Mouse (Mus musculus) G1E (cell line): ENCODE results near the gene Cacna1c. TPM values are rescaled to one million over a fixed set of nuclear protein-coding genes. Genes with fewer than 3 reads are reported as not detected.

Experiments used
- ATAC-seq: 2 replicates; pipeline ENCODE4 v1.8.0; 2016; ENCODE audit warnings: mild to moderate bottlenecking; ENCODE audit not compliant: insufficient number of reproducible peaks, poor library complexity, low FRiP score, severe bottlenecking; ENCODE audit errors: extremely low read depth
- DNase-seq: peaks from one replicate; pipeline ENCODE4 v3.0.0; 2012; ENCODE audit warnings: low spot score
- H3K27me3 ChIP-seq: 2 replicates; pipeline ENCODE4 v1.6.1; 2012; ENCODE audit warnings: mild to moderate bottlenecking, low read length, inconsistent platforms; ENCODE audit not compliant: insufficient read depth
- H3K36me3 ChIP-seq: replicated peaks from 2 replicates; pipeline ENCODE3; 2012; ENCODE audit warnings: mild to moderate bottlenecking, inconsistent platforms
- H3K4me1 ChIP-seq: 2 replicates; pipeline ENCODE4 v1.6.1; 2012; ENCODE audit warnings: low read depth, low read length, inconsistent platforms, mixed read lengths; ENCODE audit not compliant: insufficient read depth
- H3K4me3 ChIP-seq: 2 replicates; pipeline ENCODE4 v1.5.1; 2012; ENCODE audit warnings: low read depth, mild to moderate bottlenecking, inconsistent platforms, low read length, moderate library complexity, mixed read lengths
- H3K9me3 ChIP-seq: replicated peaks from 2 replicates; pipeline ENCODE4 v1.6.1; 2012; ENCODE audit warnings: inconsistent platforms
- CTCF ChIP-seq: IDR thresholded peaks from 2 replicates; pipeline ENCODE4 v1.5.1; 2012; ENCODE audit warnings: low read depth, low read length, inconsistent platforms, mixed read lengths
- GATA1 ChIP-seq: IDR thresholded peaks from 2 replicates; pipeline ENCODE4 v1.6.1; 2012; ENCODE audit warnings: borderline replicate concordance, low read length, inconsistent platforms, mixed read lengths
- GATA2 ChIP-seq: IDR thresholded peaks from 2 replicates; pipeline ENCODE4 v1.6.1; 2012; ENCODE audit warnings: low read depth, low read length, inconsistent platforms, borderline replicate concordance
- POLR2AphosphoS5 ChIP-seq: IDR thresholded peaks from 2 replicates; pipeline ENCODE4 v1.6.1; 2012; ENCODE audit warnings: low read depth, low read length, inconsistent platforms; ENCODE audit not compliant: insufficient replicate concordance
- TAL1 ChIP-seq: conservative IDR thresholded peaks from 2 replicates; pipeline ENCODE4 v1.6.1; 2012; ENCODE audit warnings: low read depth, low read length, inconsistent platforms, mixed read lengths
- polyA plus RNA-seq: library from polyadenylated mRNA; stranded (reverse); fragments of >175 nt; gene quantifications from 2 replicates; pipeline ENCODE4 v1.2.3, GENCODE M21; 2012
- total RNA-seq, 2 experiments: library from RNA; stranded (forward) in 1 of 2; stranded (reverse) in 1 of 2; fragments of 200-1000 nt in 1 of 2; fragments of >200 nt in 1 of 2; fragmentation: Nextera tagmentation in 1 of 2; gene quantifications; 2 replicates each; pipeline ENCODE4 v1.2.3; 2014 to 2017

Gene Cacna1c
- total and polyA plus RNA-seq, 3 experiments: 0.11 TPM; not detected in 2

- Histone ChIP-seq H3K4me1 (no peaks in the 10 kb centered on the region), H3K4me3 (no peak overlapping the region), H3K9me3 (peaks cover 45% of the 10 kb centered on the region), H3K27me3 (no peaks in the 10 kb centered on the region), H3K36me3 (no peaks in the 10 kb centered on the region)
- no peak for TF ChIP-seq CTCF
- no peak for TF ChIP-seq POLR2AphosphoS5
- TF ChIP-seq TAL1: no peak
- TF ChIP-seq GATA2: no peak
- ATAC-seq (no peak), DNase-seq (no peak)
These were observed 554.4 kb downstream of the Cacna1c start for GRCm38 (mm10) chr6:118641671-118642325.

DNA sequence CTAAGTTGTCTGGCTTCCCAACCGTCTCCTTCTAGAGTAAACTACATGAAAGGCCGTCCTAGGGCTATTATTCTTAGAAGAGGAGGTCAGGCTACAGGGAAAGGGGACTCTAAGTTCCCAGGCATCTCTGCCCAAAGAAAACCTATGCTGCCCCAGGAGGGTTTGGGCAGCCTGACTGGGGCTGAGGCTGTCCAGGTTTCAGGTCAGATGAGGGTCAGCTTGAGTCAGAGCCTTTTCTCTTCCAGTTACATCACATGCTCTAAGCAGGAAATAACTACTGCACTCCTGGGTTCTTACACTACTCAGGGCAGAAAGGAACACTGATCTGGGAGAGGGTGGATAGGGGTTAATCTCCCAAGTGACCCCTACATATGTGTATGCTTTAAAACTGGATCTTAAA is 556.4 kb downstream of the Cacna1c start:
- ATAC-seq: no peak

DNA sequence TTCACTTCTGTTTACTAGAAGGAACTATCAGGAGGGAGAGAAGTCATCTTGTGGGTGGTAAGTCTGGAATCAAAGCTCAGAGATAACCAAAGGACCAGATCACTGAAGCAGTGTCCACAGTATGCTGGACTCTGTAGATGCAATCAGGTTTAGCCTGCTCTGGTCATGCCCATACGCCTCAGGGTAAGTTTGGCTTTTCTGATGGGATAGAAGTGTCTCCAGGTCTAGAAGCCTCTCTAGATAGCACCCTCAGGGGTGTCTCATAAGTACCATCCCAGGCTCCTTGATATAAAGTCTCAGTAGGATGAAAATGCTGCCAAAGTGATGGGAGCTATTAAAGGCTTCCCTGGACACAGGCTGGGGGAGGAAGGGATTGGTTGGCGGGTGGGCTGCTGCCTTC is 557.3 kb downstream of the Cacna1c start:
- H3K4me1 ChIP-seq: no peaks in the 10 kb centered on the region
- ATAC-seq: no peak
- peaks cover 34% of the 10 kb centered on the region for H3K9me3 ChIP-seq
- H3K4me3 ChIP-seq: no peak overlapping the region
- H3K36me3 ChIP-seq: no peaks in the 10 kb centered on the region
- no peak for DNase-seq
- no peak for TF ChIP-seq GATA2
- no peak for TF ChIP-seq TAL1
- no peak for TF ChIP-seq GATA1
- no peak for TF ChIP-seq CTCF
- no peak for TF ChIP-seq POLR2AphosphoS5
- H3K27me3 ChIP-seq: no peaks in the 10 kb centered on the region

More for the DNA sequence above, 556.4 kb downstream of the Cacna1c start:
- H3K36me3 ChIP-seq: no peaks in the 10 kb centered on the region
- DNase-seq: no peak
- no peaks in the 10 kb centered on the region for H3K4me1 ChIP-seq
- peaks cover 35% of the 10 kb centered on the region for H3K9me3 ChIP-seq
- TF ChIP-seq TAL1: no peak
- no peak for TF ChIP-seq CTCF
- TF ChIP-seq GATA1: no peak
- no peak for TF ChIP-seq POLR2AphosphoS5
- H3K4me3 ChIP-seq: no peak overlapping the region
- no peaks in the 10 kb centered on the region for H3K27me3 ChIP-seq

GRCm38 (mm10) chr6:118632491-118632890 is 563.7 kb downstream of the Cacna1c start:
- no peaks in the 10 kb centered on the region for H3K4me1 ChIP-seq
- DNase-seq (no peak), ATAC-seq (no peak)
- TF ChIP-seq GATA2: no peak
- TF ChIP-seq POLR2AphosphoS5: no peak
- no peak for TF ChIP-seq TAL1
- TF ChIP-seq CTCF: no peak
- no peak for TF ChIP-seq GATA1
- H3K36me3 ChIP-seq: no peaks in the 10 kb centered on the region
- peaks cover 45% of the 10 kb centered on the region for H3K9me3 ChIP-seq
- H3K4me3 ChIP-seq: no peak overlapping the region
- no peaks in the 10 kb centered on the region for H3K27me3 ChIP-seq

DNA sequence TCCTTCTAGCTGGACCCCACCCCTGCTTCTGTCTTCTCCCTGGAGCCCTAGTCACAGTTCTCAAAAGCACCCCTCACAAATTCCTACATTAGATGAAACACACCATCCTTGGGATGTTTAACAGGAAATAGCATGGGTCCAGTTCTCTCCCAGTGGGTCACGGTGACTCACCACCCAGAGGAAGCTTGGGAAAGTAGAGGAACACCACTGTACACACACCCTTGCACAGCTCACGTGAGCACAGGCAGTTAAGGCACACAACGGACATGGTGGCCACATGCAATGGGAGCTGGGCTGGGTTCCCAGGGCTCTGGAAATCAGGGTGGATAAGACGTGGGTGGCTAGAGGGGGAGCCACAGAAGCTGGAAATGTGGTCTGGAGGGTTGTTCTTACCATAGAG is 566.2 kb downstream of the Cacna1c start:
- TF ChIP-seq CTCF (no peak), TAL1 (no peak), GATA1 (no peak), GATA2 (no peak), POLR2AphosphoS5 (no peak)
- H3K9me3 ChIP-seq: peaks cover 48% of the 10 kb centered on the region
- no peaks in the 10 kb centered on the region for H3K27me3 ChIP-seq
- no peak overlapping the region for H3K4me3 ChIP-seq
- DNase-seq: no peak
- no peaks in the 10 kb centered on the region for H3K36me3 ChIP-seq
- ATAC-seq: no peak
- no peaks in the 10 kb centered on the region for H3K4me1 ChIP-seq

DNA sequence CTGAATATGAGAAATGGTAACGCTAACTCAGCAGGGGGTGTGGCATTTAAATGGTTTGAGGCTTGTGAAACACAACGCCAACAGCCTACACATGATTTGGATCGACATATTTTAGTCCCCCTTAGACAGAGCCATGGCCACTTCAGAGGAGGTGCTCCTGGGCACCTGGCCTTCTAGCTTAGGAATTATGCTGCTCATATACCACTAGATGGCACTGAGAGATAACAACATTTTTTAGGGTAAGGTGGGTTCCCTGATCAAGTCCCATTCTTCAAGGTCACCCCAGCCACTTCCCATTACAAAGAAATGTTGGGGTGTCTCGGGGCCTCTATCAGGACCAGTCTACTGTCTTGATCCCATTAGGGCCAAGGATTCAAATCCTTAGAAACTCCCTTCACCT is 570.0 kb downstream of the Cacna1c start:
- H3K4me1 ChIP-seq: no peaks in the 10 kb centered on the region
- DNase-seq (no peak), ATAC-seq (no peak)
- TF ChIP-seq POLR2AphosphoS5: no peak
- TF ChIP-seq TAL1: no peak
- TF ChIP-seq GATA1: no peak
- peaks cover 39% of the 10 kb centered on the region for H3K9me3 ChIP-seq
- H3K27me3 ChIP-seq: no peaks in the 10 kb centered on the region
- H3K36me3 ChIP-seq: no peaks in the 10 kb centered on the region
- H3K4me3 ChIP-seq: no peak overlapping the region

DNA sequence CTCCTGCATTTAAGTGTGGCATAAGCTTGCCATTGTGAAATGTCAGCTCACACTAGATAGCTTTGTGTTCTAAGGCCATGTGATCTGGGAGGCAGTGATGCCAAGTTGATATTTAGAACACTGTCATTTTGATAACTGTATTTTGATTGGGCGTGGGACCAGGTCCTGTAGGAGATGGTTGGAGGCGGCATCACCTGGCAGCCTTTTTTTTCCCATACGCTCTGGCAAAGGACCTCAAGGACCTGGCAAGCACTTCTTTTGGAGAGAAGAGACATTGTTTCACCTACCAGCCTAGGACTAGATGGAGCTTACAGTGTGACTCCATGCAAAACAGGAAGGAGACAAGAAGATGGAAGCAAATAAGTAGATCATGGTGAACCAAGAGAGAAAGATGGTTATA is 572.6 kb downstream of the Cacna1c start:
- TF ChIP-seq GATA2: no peak
- TF ChIP-seq GATA1: no peak
- ATAC-seq: no peak

More for the DNA sequence above, 572.6 kb downstream of the Cacna1c start:
- no peaks in the 10 kb centered on the region for H3K4me1 ChIP-seq
- no peaks in the 10 kb centered on the region for H3K27me3 ChIP-seq
- DNase-seq: no peak
- peaks cover 32% of the 10 kb centered on the region for H3K9me3 ChIP-seq
- H3K36me3 ChIP-seq: no peaks in the 10 kb centered on the region
- no peak overlapping the region for H3K4me3 ChIP-seq
